Mouse (Mus musculus): ENCODE data around the gene Hypk. TPM values are rescaled to one million over a fixed set of nuclear protein-coding genes. Genes with fewer than 3 reads are reported as not detected.

Gene Hypk
- 54.3 and 56.0 TPM in 2 replicates for polyA plus RNA-seq (2015; fragmentation: Nextera tagmentation; extraction: Ambion mirVana)

GRCm38 (mm10) chr2:121452990-121453389 is at the start of gene Hypk:
Gene Hypk (plus strand): TSS chr2:121453290.
- no peak for DNase-seq
- no peak for ATAC-seq
- no peak within 1 kb of the TSS for H3K9ac ChIP-seq (replicated peaks)

DNA sequence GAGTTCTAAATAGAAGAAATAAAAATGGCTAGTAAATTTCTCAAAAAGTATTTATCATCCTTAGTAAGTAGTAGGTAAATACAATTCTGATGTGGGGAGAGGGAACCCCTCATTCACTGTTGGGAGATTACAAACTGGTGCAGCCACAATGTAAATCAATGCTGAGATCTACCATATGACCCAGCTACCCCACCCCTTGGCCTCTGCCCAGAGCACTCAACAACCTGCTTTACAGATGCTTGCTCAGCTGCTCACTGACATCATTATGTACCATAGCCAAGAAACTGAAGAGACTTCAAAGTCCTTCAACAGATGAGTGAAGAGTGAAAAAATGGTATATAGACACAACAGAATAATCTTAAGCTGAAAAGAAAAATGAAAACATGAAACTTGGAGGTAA is 49.8 kb upstream of the Hypk start:
- TF ChIP-seq CTCF (IDR thresholded peaks at IDR 0.05; ENCODE audit: low read depth) (no peak), EP300 (IDR thresholded peaks at IDR 0.05; ENCODE audit: low read depth) (no peak)
- H3K4me2 ChIP-seq (ENCODE audit: low read depth, low read length), result no peak overlapping the region

More at GRCm38 (mm10) chr2:121452990-121453389, at the start of gene Hypk:
- H3K4me3 ChIP-seq (ENCODE audit: low read depth, low read length), result no peak within 1 kb of the TSS
- no peak within 1 kb of the TSS for H3K4me2 ChIP-seq (ENCODE audit: low read depth, low read length)
- peaks cover 24% of the 10 kb centered on the region for H3K36me3 ChIP-seq (replicated peaks; ENCODE audit: insufficient read depth, low read length)
- no peaks in the 10 kb centered on the region for H3K27me3 ChIP-seq (ENCODE audit: insufficient read depth, low read length)
- H3K9me3 ChIP-seq (ENCODE audit: low read length), result no peaks in the 10 kb centered on the region
- WGBS (ENCODE audit: insufficient replicate concordance), result 57% methylated on average over 4 of the region's 4 CpGs
- peaks cover 30% of the 10 kb centered on the region for H3K4me1 ChIP-seq (ENCODE audit: insufficient read depth)
- no peak for TF ChIP-seq EP300 (IDR thresholded peaks at IDR 0.05; ENCODE audit: low read depth)
- no peak for TF ChIP-seq CTCF (IDR thresholded peaks at IDR 0.05; ENCODE audit: low read depth)
- no peak within 1 kb of the TSS for H3K27ac ChIP-seq (ENCODE audit: low read depth)

GRCm38 (mm10) chr2:121408160-121408559 is 44.9 kb upstream of the Hypk start:
- whole genome bisulfite sequencing (ENCODE audit: insufficient replicate concordance), result 28% methylated on average over 4 of the region's 4 CpGs
- H3K27ac ChIP-seq (ENCODE audit: low read depth), result no peak overlapping the region
- peak; percentile 56 for ATAC-seq

More for the DNA sequence above, 49.8 kb upstream of the Hypk start:
- H3K4me3 ChIP-seq (ENCODE audit: low read depth, low read length), result no peak overlapping the region
- ATAC-seq (no peak), DNase-seq (no peak)
- H3K27ac ChIP-seq (ENCODE audit: low read depth), result no peak overlapping the region
- no peaks in the 10 kb centered on the region for H3K36me3 ChIP-seq (replicated peaks; ENCODE audit: insufficient read depth, low read length)
- H3K9me3 ChIP-seq (ENCODE audit: low read length), result no peaks in the 10 kb centered on the region
- H3K27me3 ChIP-seq (ENCODE audit: insufficient read depth, low read length), result no peaks in the 10 kb centered on the region
- no peak overlapping the region for H3K9ac ChIP-seq (replicated peaks)
- no peaks in the 10 kb centered on the region for H3K4me1 ChIP-seq (ENCODE audit: insufficient read depth)

DNA sequence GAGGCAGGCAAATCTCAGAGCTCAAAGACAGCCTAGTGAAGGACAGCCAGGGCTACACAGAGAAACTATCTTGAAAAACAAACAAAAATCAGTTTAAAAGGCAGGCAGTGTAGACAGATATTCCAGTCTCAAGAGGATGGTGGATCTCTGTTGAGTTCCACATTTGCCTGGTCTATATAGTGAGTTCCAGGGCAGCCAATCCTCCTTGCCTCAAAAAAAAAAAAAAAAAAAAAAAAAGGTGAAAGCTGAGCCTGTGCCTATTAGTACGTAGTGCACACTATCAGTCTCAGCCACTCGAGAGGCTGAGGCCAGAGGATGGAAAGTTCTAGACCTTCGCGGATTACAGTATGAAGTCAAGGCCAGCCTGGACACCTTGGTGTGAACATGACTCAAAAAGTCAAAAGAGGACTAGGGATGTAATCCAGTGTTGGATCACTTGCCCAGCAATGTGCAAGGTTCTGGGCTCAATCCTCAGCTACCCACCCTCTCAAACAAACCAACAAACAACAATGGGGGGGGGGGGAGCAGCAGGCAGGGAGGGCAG is 40.2 kb upstream of the Hypk start:
- DNase-seq (no peak), ATAC-seq (no peak; the same call in 1 of the 2 replicates)
- 4% methylated on average over 4 of the region's 4 CpGs for WGBS (ENCODE audit: insufficient replicate concordance)
- Histone ChIP-seq H3K4me3 (ENCODE audit: low read depth, low read length) (peak overlapping the region; percentile 83), H3K27me3 (ENCODE audit: insufficient read depth, low read length) (no peaks in the 10 kb centered on the region), H3K4me1 (ENCODE audit: insufficient read depth) (peaks cover 31% of the 10 kb centered on the region), H3K27ac (ENCODE audit: low read depth) (peak overlapping the region; percentile 95), H3K36me3 (replicated peaks; ENCODE audit: insufficient read depth, low read length) (peaks cover 4% of the 10 kb centered on the region; the same call in 1 of the 2 replicates), H3K9ac (replicated peaks) (peak overlapping the region; percentile 90), H3K4me2 (ENCODE audit: low read depth, low read length) (peak overlapping the region; percentile 90), H3K9me3 (ENCODE audit: low read length) (no peaks in the 10 kb centered on the region)
- TF ChIP-seq EP300 (IDR thresholded peaks at IDR 0.05; ENCODE audit: low read depth) (no peak), CTCF (IDR thresholded peaks at IDR 0.05; ENCODE audit: low read depth) (no peak)

More at GRCm38 (mm10) chr2:121408160-121408559, 44.9 kb upstream of the Hypk start:
- H3K27me3 ChIP-seq (ENCODE audit: insufficient read depth, low read length), result no peaks in the 10 kb centered on the region
- TF ChIP-seq EP300 (IDR thresholded peaks at IDR 0.05; ENCODE audit: low read depth) (no peak), CTCF (IDR thresholded peaks at IDR 0.05; ENCODE audit: low read depth) (peak; percentile 77)
- DNase-seq, result peak; percentile 76
- H3K4me1 ChIP-seq (ENCODE audit: insufficient read depth), result peaks cover 6% of the 10 kb centered on the region
- H3K36me3 ChIP-seq (replicated peaks; ENCODE audit: insufficient read depth, low read length), result no peaks in the 10 kb centered on the region
- no peak overlapping the region for H3K4me2 ChIP-seq (ENCODE audit: low read depth, low read length)
- no peak overlapping the region for H3K4me3 ChIP-seq (ENCODE audit: low read depth, low read length)
- H3K9me3 ChIP-seq (ENCODE audit: low read length), result no peaks in the 10 kb centered on the region
- no peak overlapping the region for H3K9ac ChIP-seq (replicated peaks)

- H3K4me1 ChIP-seq (ENCODE audit: insufficient read depth), result peaks cover 31% of the 10 kb centered on the region
- peak; percentile 98 for ATAC-seq
- H3K27ac ChIP-seq (ENCODE audit: low read depth), result peak within 1 kb of the TSS; percentile 95
- WGBS (ENCODE audit: insufficient replicate concordance), result under 1% methylated on average over 59 of the region's 68 CpGs
- peak within 1 kb of the TSS; percentile 90 for H3K4me2 ChIP-seq (ENCODE audit: low read depth, low read length)
- H3K4me3 ChIP-seq (ENCODE audit: low read depth, low read length), result peak within 1 kb of the TSS; percentile 83
- H3K27me3 ChIP-seq (ENCODE audit: insufficient read depth, low read length), result no peaks in the 10 kb centered on the region
- peak; percentile 96 for DNase-seq
- H3K9ac ChIP-seq (replicated peaks), result peak within 1 kb of the TSS; percentile 90
- H3K9me3 ChIP-seq (ENCODE audit: low read length), result no peaks in the 10 kb centered on the region
- TF ChIP-seq CTCF (IDR thresholded peaks at IDR 0.05; ENCODE audit: low read depth) (peak; percentile 54), EP300 (IDR thresholded peaks at IDR 0.05; ENCODE audit: low read depth) (no peak)
- peaks cover 6% of the 10 kb centered on the region; the same call in 1 of the 2 replicates for H3K36me3 ChIP-seq (replicated peaks; ENCODE audit: insufficient read depth, low read length)
Observed at GRCm38 (mm10) chr2:121413387-121414042, 39.6 kb upstream of the Hypk start, which contains the start of the genes Pdia3 and Catsper2. Gene Pdia3 (plus strand): TSS chr2:121413775. Gene Catsper2 (minus strand): TSS chr2:121413792.

DNA sequence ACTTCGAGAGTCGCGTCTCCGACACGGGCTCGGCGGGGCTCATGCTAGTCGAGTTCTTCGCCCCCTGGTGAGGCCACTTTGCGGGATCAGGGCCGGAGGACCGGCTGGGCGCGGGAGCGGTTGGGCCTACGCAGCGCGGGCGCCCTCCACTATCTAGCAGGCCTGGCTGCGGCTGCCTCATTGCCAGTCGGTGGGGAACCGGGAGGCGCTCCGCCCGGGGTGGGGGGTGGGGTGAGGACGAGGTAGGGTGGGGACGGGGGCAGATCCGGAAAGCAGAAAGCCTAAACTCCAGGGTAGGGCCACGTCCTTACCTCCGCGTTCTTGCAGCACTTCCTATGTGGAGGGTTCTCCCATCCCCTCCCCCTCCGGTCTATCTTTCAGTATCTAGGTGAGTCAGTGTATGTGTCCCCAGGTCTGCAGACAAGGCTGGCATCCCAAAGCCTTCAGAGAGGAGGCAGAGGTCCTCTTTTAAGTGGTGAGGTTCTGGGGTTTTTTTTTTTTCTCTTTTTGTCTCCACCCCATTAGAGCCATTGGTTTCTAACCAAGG is 38.9 kb upstream of the Hypk start:
- peak; percentile 47 for ATAC-seq
- WGBS (ENCODE audit: insufficient replicate concordance), result under 1% methylated on average over 30 of the region's 32 CpGs
- no peaks in the 10 kb centered on the region for H3K9me3 ChIP-seq (ENCODE audit: low read length)
- peak overlapping the region; percentile 83 for H3K4me3 ChIP-seq (ENCODE audit: low read depth, low read length)
- H3K9ac ChIP-seq (replicated peaks), result peak overlapping the region; percentile 90
- peak overlapping the region; percentile 90 for H3K4me2 ChIP-seq (ENCODE audit: low read depth, low read length)
- 0 out of 2 replicates have a peak, but pooled peaks have one; percentile 1 for TF ChIP-seq CTCF (IDR thresholded peaks at IDR 0.05; ENCODE audit: low read depth)
- TF ChIP-seq EP300 (IDR thresholded peaks at IDR 0.05; ENCODE audit: low read depth), result no peak
- H3K27ac ChIP-seq (ENCODE audit: low read depth), result peak overlapping the region; percentile 95
- no peak for DNase-seq
- peaks cover 6% of the 10 kb centered on the region; the same call in 1 of the 2 replicates for H3K36me3 ChIP-seq (replicated peaks; ENCODE audit: insufficient read depth, low read length)
- H3K4me1 ChIP-seq (ENCODE audit: insufficient read depth), result peaks cover 31% of the 10 kb centered on the region
- H3K27me3 ChIP-seq (ENCODE audit: insufficient read depth, low read length), result no peaks in the 10 kb centered on the region
